Mouse (Mus musculus) hindbrain, embryonic 12.5 days (tissue): ENCODE results near the gene Vav3. TPM values are rescaled to one million over a fixed set of nuclear protein-coding genes. Genes with fewer than 3 reads are reported as not detected.

ENCODE experiments used
- polyA plus RNA-seq: library from polyadenylated mRNA; unstranded; fragments of >200 nt; fragmentation: Nextera tagmentation; extraction: Ambion mirVana; gene quantifications from 2 replicates; pipeline ENCODE4 v1.2.1, GENCODE M21; 2016

The Vav3 gene
- polyA plus RNA-seq, 1 experiment from 2014 or later = 24.0 TPM

Other genes with a start within 250 kb of the Vav3 start
- 30.0 and 35.3 TPM in 2 replicates for gene Slc25a24, start 217.5 kb upstream of the Vav3 start, polyA plus RNA-seq